Mouse (Mus musculus) liver, embryonic 14.5 days (tissue): ENCODE measurements around the gene Dlx1. TPM values are rescaled to one million over a fixed set of nuclear protein-coding genes. Genes with fewer than 3 reads are reported as not detected.

Experiments
- ATAC-seq: fragments of 200-750 bp; cut with Nextera tagmentation; 2 replicates; pipeline ENCODE4 v1.8.0; 2017; ENCODE audit warnings: moderate number of reproducible peaks, mild to moderate bottlenecking, moderate library complexity; ENCODE audit not compliant: insufficient read depth
- DNase-seq, 3 experiments: peaks; one replicate each; pipeline ENCODE4 v3.0.0-alpha.2; 2012 to 2013; ENCODE audit warnings: low read depth in 3 of 3, low spot score in 3 of 3
- H3K27ac ChIP-seq: fragments of 300-500 bp; sonication (generic); 2 replicates; pipeline ENCODE4 v1.5.1; 2014; ENCODE audit warnings: moderate library complexity, mild to moderate bottlenecking, control low read depth, inconsistent platforms
- H3K27me3 ChIP-seq: fragments of 300-500 bp; sonication (generic); 2 replicates; pipeline ENCODE4 v1.6.1; 2014; ENCODE audit warnings: mild to moderate bottlenecking, low read length, moderate library complexity; ENCODE audit not compliant: control insufficient read depth, insufficient read depth
- H3K36me3 ChIP-seq: fragments of 300-500 bp; sonication (generic); replicated peaks from 2 replicates; pipeline ENCODE4 v1.6.1; 2014; ENCODE audit warnings: low read depth; ENCODE audit not compliant: control insufficient read depth, insufficient read depth
- H3K4me1 ChIP-seq, 2 experiments: fragments of 200-500 bp in 1 of 2; fragments of 300-500 bp in 1 of 2; sonication (generic) in 1 of 2; replicated peaks; 2 replicates each; pipeline ENCODE4 v1.6.1; 2012 to 2014; ENCODE audit warnings: antibody characterized with exemption in 1 of 2, inconsistent platforms in 1 of 2, low read length in 1 of 2; ENCODE audit not compliant: control insufficient read depth in 2 of 2, insufficient read depth in 2 of 2
- H3K4me2 ChIP-seq: fragments of 300-500 bp; sonication (generic); 2 replicates; pipeline ENCODE4 v1.6.1; 2014; ENCODE audit warnings: low read depth, mild to moderate bottlenecking, control low read depth, moderate library complexity
- H3K4me3 ChIP-seq, 2 experiments: fragments of 200-500 bp in 1 of 2; fragments of 300-500 bp in 1 of 2; sonication (generic) in 1 of 2; 2 replicates each; pipeline ENCODE4 v1.5.1; 2012 to 2014; ENCODE audit warnings: low read depth in 2 of 2, low read length in 2 of 2, mild to moderate bottlenecking in 2 of 2, control low read depth in 1 of 2, inconsistent platforms in 1 of 2, moderate library complexity in 1 of 2; ENCODE audit not compliant: insufficient read depth in 1 of 2
- H3K9ac ChIP-seq: fragments of 300-500 bp; sonication (generic); replicated peaks from 2 replicates; pipeline ENCODE4 v1.6.1; 2014; ENCODE audit warnings: mild to moderate bottlenecking, control low read depth, moderate library complexity
- H3K9me3 ChIP-seq: fragments of 300-500 bp; sonication (generic); 2 replicates; pipeline ENCODE4 v1.6.1; 2016; ENCODE audit warnings: low read length, mixed read lengths; ENCODE audit not compliant: control insufficient read depth
- CTCF ChIP-seq: IDR thresholded peaks from 2 replicates; pipeline ENCODE4 v1.5.1; 2016; ENCODE audit warnings: antibody characterized with exemption, low read depth, control low read depth
- EP300 ChIP-seq: IDR thresholded peaks from 2 replicates; pipeline ENCODE4 v1.6.1; 2016; ENCODE audit warnings: antibody characterized with exemption, low read depth
- WGBS: fragments of 180-500 bp; shearing (Covaris S2); extraction: QIAGEN DNeasy Blood & Tissue Kit; methylation state at CpG from one replicate; pipeline ENCODE4 v1.1.7; 2014; ENCODE audit not compliant: insufficient replicate concordance; 5-methylcytosine and 5-hydroxymethylcytosine counted together
- polyA plus RNA-seq, 2 experiments: library from polyadenylated mRNA; depleted of rRNA in 1 of 2; stranded (reverse) in 1 of 2; unstranded in 1 of 2; fragments of >200 nt; fragmentation: Nextera tagmentation in 1 of 2; extraction: Ambion mirVana in 1 of 2; gene quantifications; 2 replicates each; pipeline versions ENCODE4 v1.2.1 to v1.2.3; 2012 to 2014

The Dlx1 gene
- polyA plus RNA-seq, 2 experiments = 0.07 TPM; not detected in 1

- H3K27me3 ChIP-seq = no peaks in the 10 kb centered on the region
- H3K4me2 ChIP-seq = no peak overlapping the region
- ATAC-seq = no peak
- H3K36me3 ChIP-seq = no peaks in the 10 kb centered on the region
- H3K4me3 ChIP-seq = no peak overlapping the region
- no peak overlapping the region for H3K9ac ChIP-seq
- TF ChIP-seq CTCF (no peak), EP300 (no peak)
- H3K9me3 ChIP-seq = no peaks in the 10 kb centered on the region
- no peak for DNase-seq
- no peak overlapping the region for H3K27ac ChIP-seq
- H3K4me1 ChIP-seq = no peaks in the 10 kb centered on the region
Observed at GRCm38 (mm10) chr2:71491295-71491694, 36.6 kb upstream of the Dlx1 start.

- no peak for DNase-seq
- Histone ChIP-seq H3K4me1 (no peaks in the 10 kb centered on the region), H3K27ac (no peak overlapping the region), H3K36me3 (no peaks in the 10 kb centered on the region), H3K27me3 (no peaks in the 10 kb centered on the region), H3K4me3 (no peak overlapping the region), H3K4me2 (no peak overlapping the region), H3K9me3 (no peaks in the 10 kb centered on the region), H3K9ac (no peak overlapping the region)
- ATAC-seq = no peak
- TF ChIP-seq CTCF (no peak), EP300 (no peak)
- WGBS = 67% methylated on average over 12 of the region's 12 CpGs
Observed at GRCm38 (mm10) chr2:71493161-71493683, 34.7 kb upstream of the Dlx1 start.

GRCm38 (mm10) chr2:71494503-71494902, 33.4 kb upstream of the Dlx1 start:
- Histone ChIP-seq H3K4me2 (no peak overlapping the region), H3K4me3 (no peak overlapping the region), H3K27me3 (no peaks in the 10 kb centered on the region), H3K27ac (no peak overlapping the region), H3K9me3 (no peaks in the 10 kb centered on the region), H3K36me3 (no peaks in the 10 kb centered on the region), H3K4me1 (0 out of 4 replicates have a peak, but pooled peaks cover 0 to 2% of the 10 kb centered on the region in 2 experiments), H3K9ac (no peak overlapping the region)
- 80% methylated on average over 10 of the region's 10 CpGs for WGBS
- ATAC-seq (no peak), DNase-seq (no peak)
- TF ChIP-seq EP300 (no peak), CTCF (no peak)

GRCm38 (mm10) chr2:71494971-71495370, 32.9 kb upstream of the Dlx1 start:
- no peaks in the 10 kb centered on the region for H3K9me3 ChIP-seq
- H3K4me3 ChIP-seq = no peak overlapping the region
- H3K27me3 ChIP-seq = no peaks in the 10 kb centered on the region
- ATAC-seq (no peak), DNase-seq (no peak)
- H3K9ac ChIP-seq = no peak overlapping the region
- no peaks in the 10 kb centered on the region for H3K36me3 ChIP-seq
- H3K4me2 ChIP-seq = no peak overlapping the region
- H3K4me1 ChIP-seq = 0 out of 4 replicates have a peak, but pooled peaks cover 0 to 2% of the 10 kb centered on the region in 2 experiments
- 58% methylated on average over 4 of the region's 4 CpGs for WGBS
- no peak for TF ChIP-seq EP300
- TF ChIP-seq CTCF = no peak
- H3K27ac ChIP-seq = no peak overlapping the region

GRCm38 (mm10) chr2:71497175-71497574, 30.7 kb upstream of the Dlx1 start:
- ATAC-seq = no peak
- H3K4me1 ChIP-seq = 0 out of 4 replicates have a peak, but pooled peaks cover 0 to 2% of the 10 kb centered on the region in 2 experiments
- H3K27ac ChIP-seq = no peak overlapping the region
- TF ChIP-seq CTCF (no peak), EP300 (no peak)
- no peaks in the 10 kb centered on the region for H3K27me3 ChIP-seq
- H3K4me2 ChIP-seq = no peak overlapping the region
- H3K9me3 ChIP-seq = no peaks in the 10 kb centered on the region
- no peak overlapping the region for H3K4me3 ChIP-seq
- WGBS = 62% methylated on average over 5 of the region's 5 CpGs
- H3K36me3 ChIP-seq = no peaks in the 10 kb centered on the region
- no peak overlapping the region for H3K9ac ChIP-seq
- no peak for DNase-seq
